ENCODE assay signal across 9 mouse cellular contexts in genomic region chr9:57547287-57547686, GRCm38 (mm10). TPM values are rescaled to one million over a fixed set of nuclear protein-coding genes. Genes with fewer than 3 reads are reported as not detected.
A peak's percentile ranks its signal among the peaks of the same experiment; 100 is the strongest.
DNase-seq lines count a peak whose midpoint lies in the region; ATAC-seq and TF ChIP-seq lines count a peak whose summit lies in the region.
"Had no signal": no experiment of that assay in that cellular context is flagged by ENCODE, and none has a peak within 500 bp of the region (broad histone marks: within the 10 kb centered on the region; RNA-seq: fewer than 3 reads in every experiment).

No protein-coding gene starts in this region.

- no peak overlapping the region for H3K4me2 ChIP-seq in intestine, embryonic 16.5 days (ENCODE audit: low read depth, low read length)
- H3K4me2 ChIP-seq in intestine, postnatal 0 days (replicated peaks; ENCODE audit: low read depth) = no peak overlapping the region

- no peaks in the 10 kb centered on the region for H3K27me3 ChIP-seq in intestine, embryonic 16.5 days (replicated peaks; ENCODE audit: control insufficient read depth, insufficient read depth, low read length)
- no peaks in the 10 kb centered on the region for H3K27me3 ChIP-seq in intestine, postnatal 0 days (replicated peaks; ENCODE audit: control insufficient read depth, insufficient read depth, low read length)

- H3K4me1 ChIP-seq in intestine, embryonic 16.5 days (ENCODE audit: control insufficient read depth, insufficient read depth, low read length) = peaks cover 31% of the 10 kb centered on the region
- H3K4me1 ChIP-seq in intestine, postnatal 0 days (replicated peaks; ENCODE audit: control insufficient read depth, insufficient read depth, low read length) = peaks cover 2% of the 10 kb centered on the region; the same call in 1 of the 2 replicates

- peak; percentile 55 to 60 for DNase-seq in cerebellum, postnatal 14 days
- DNase-seq in heart, adult 8-10 months (ENCODE audit: low spot score) = peak; percentile 65
- no peak for DNase-seq in left cerebral cortex, postnatal 4 days
- DNase-seq in thymus, postnatal 14 days = no peak
- DNase-seq: kidney, postnatal 36 days; thymus, adult 2 months had no signal

- peaks cover 22% of the 10 kb centered on the region for H3K36me3 ChIP-seq in intestine, embryonic 16.5 days (ENCODE audit: control insufficient read depth, insufficient read depth, low read length)
- peaks cover 64% of the 10 kb centered on the region for H3K36me3 ChIP-seq in intestine, postnatal 0 days (ENCODE audit: control insufficient read depth, insufficient read depth)

- no peaks in the 10 kb centered on the region for H3K9me3 ChIP-seq in intestine, embryonic 16.5 days (ENCODE audit: control insufficient read depth, low read length)
- H3K9me3 ChIP-seq in intestine, postnatal 0 days (ENCODE audit: control insufficient read depth) = no peaks in the 10 kb centered on the region

- no peak for ATAC-seq in intestine, embryonic 16.5 days
- no peak for ATAC-seq in intestine, postnatal 0 days
- ATAC-seq in megakaryocyte-erythroid progenitor cell, adult 5-6 weeks (replicated peaks; ENCODE audit: low FRiP score, low TSS enrichment, poor library complexity, severe bottlenecking) = peak; percentile 75

- 74% methylated on average over 5 of the region's 5 CpGs for WGBS in intestine, embryonic 16.5 days
- WGBS in intestine, postnatal 0 days = 51% methylated on average over 5 of the region's 5 CpGs

- H3K4me3 ChIP-seq in intestine, embryonic 16.5 days (ENCODE audit: low read length) = no peak overlapping the region
- no peak overlapping the region for H3K4me3 ChIP-seq in intestine, postnatal 0 days (ENCODE audit: low read depth, low read length)

- intact Hi-C loops in left cerebral cortex, postnatal 4 days (cut with DNase I) = no loop called here

- peak overlapping the region; percentile 45; the same call in 1 of the 2 replicates for H3K27ac ChIP-seq in intestine, embryonic 16.5 days (ENCODE audit: low read length)
- H3K27ac ChIP-seq in intestine, postnatal 0 days (ENCODE audit: low read depth, low read length) = no peak overlapping the region

- no peak for TF ChIP-seq CTCF in intestine, postnatal 0 days (IDR thresholded peaks at IDR 0.05; ENCODE audit: low read depth)

- H3K9ac ChIP-seq in intestine, embryonic 16.5 days (ENCODE audit: low read depth, low read length) = no peak overlapping the region
- no peak overlapping the region for H3K9ac ChIP-seq in intestine, postnatal 0 days (ENCODE audit: low read depth, low read length)

RNA-seq across cellular contexts. Expression of gene Mpi, which starts 5.3 kb away (rescaled TPM):
- 58.4 and 59.4 TPM in 2 replicates for polyA plus RNA-seq in intestine, embryonic 16.5 days (2015; fragmentation: Nextera tagmentation; extraction: Ambion mirVana)
- polyA plus RNA-seq in intestine, postnatal 0 days (2015; fragmentation: Nextera tagmentation; extraction: Ambion mirVana) = 22.8 and 27.5 TPM in 2 replicates
- total RNA-seq in heart, adult 8-10 months (2022) = 100 to 1,000 TPM; 127 to 162 (median 147) TPM
- total RNA-seq in megakaryocyte-erythroid progenitor cell, adult 5-6 weeks (2014; fragmentation: Nextera tagmentation) = 13.5 and 16.6 TPM in 2 replicates
- total RNA-seq in megakaryocyte-erythroid progenitor cell, adult 5-6 weeks (2017) = 6.6 and 6.7 TPM in 2 replicates
- 10 to 100 TPM; 60.3 to 62.1 TPM for total RNA-seq in left cerebral cortex, postnatal 4 days (2021)

RNA-seq across cellular contexts. Expression of gene Fam219b, which starts 10.0 kb away (rescaled TPM):
- polyA plus RNA-seq in intestine, embryonic 16.5 days (2015; fragmentation: Nextera tagmentation; extraction: Ambion mirVana) = 13.6 and 13.7 TPM in 2 replicates
- 6.9 and 7.8 TPM in 2 replicates for polyA plus RNA-seq in intestine, postnatal 0 days (2015; fragmentation: Nextera tagmentation; extraction: Ambion mirVana)
- 10 to 100 TPM in 3 of 4 experiments, 1 to 10 TPM in 1; 9.5 to 11.6 (median 10.8) TPM for total RNA-seq in heart, adult 8-10 months (2022)
- total RNA-seq in megakaryocyte-erythroid progenitor cell, adult 5-6 weeks (2014; fragmentation: Nextera tagmentation) = 12.1 and 12.7 TPM in 2 replicates
- total RNA-seq in megakaryocyte-erythroid progenitor cell, adult 5-6 weeks (2017) = 9.2 and 10.0 TPM in 2 replicates
- 10 to 100 TPM; 25.2 to 26.0 TPM for total RNA-seq in left cerebral cortex, postnatal 4 days (2021)

RNA-seq across cellular contexts. Expression of gene Scamp2, which starts 13.5 kb away (rescaled TPM):
- polyA plus RNA-seq in intestine, embryonic 16.5 days (2015; fragmentation: Nextera tagmentation; extraction: Ambion mirVana) = 95.7 and 97.2 TPM in 2 replicates
- polyA plus RNA-seq in intestine, postnatal 0 days (2015; fragmentation: Nextera tagmentation; extraction: Ambion mirVana) = 90.2 and 92.3 TPM in 2 replicates
- total RNA-seq in heart, adult 8-10 months (2022) = 10 to 100 TPM; 25.0 to 31.1 (median 25.3) TPM
- total RNA-seq in megakaryocyte-erythroid progenitor cell, adult 5-6 weeks (2014; fragmentation: Nextera tagmentation) = 21.5 and 45.2 TPM in 2 replicates
- 10.1 and 22.2 TPM in 2 replicates for total RNA-seq in megakaryocyte-erythroid progenitor cell, adult 5-6 weeks (2017)
- 10 to 100 TPM; 29.7 to 31.0 TPM for total RNA-seq in left cerebral cortex, postnatal 4 days (2021)

RNA-seq across cellular contexts. Expression of gene Cox5a, which starts 26.2 kb away (rescaled TPM):
- polyA plus RNA-seq in intestine, embryonic 16.5 days (2015; fragmentation: Nextera tagmentation; extraction: Ambion mirVana) = 980 and 987 TPM in 2 replicates
- 1,449 and 1,523 TPM in 2 replicates for polyA plus RNA-seq in intestine, postnatal 0 days (2015; fragmentation: Nextera tagmentation; extraction: Ambion mirVana)
- 1,000 to 10,000 TPM; 2,249 to 2,640 (median 2,421) TPM for total RNA-seq in heart, adult 8-10 months (2022)
- 479 and 484 TPM in 2 replicates for total RNA-seq in megakaryocyte-erythroid progenitor cell, adult 5-6 weeks (2014; fragmentation: Nextera tagmentation)
- 60.4 and 80.0 TPM in 2 replicates for total RNA-seq in megakaryocyte-erythroid progenitor cell, adult 5-6 weeks (2017)
- total RNA-seq in left cerebral cortex, postnatal 4 days (2021) = 100 to 1,000 TPM; 405 to 408 TPM

RNA-seq across cellular contexts. Expression of gene Ulk3, which starts 42.0 kb away (rescaled TPM):
- 18.0 and 19.0 TPM in 2 replicates for polyA plus RNA-seq in intestine, embryonic 16.5 days (2015; fragmentation: Nextera tagmentation; extraction: Ambion mirVana)
- polyA plus RNA-seq in intestine, postnatal 0 days (2015; fragmentation: Nextera tagmentation; extraction: Ambion mirVana) = 8.3 and 10.3 TPM in 2 replicates
- 10 to 100 TPM in 2 of 4 experiments, 1 to 10 TPM in 2; 6.9 to 11.9 (median 10.0) TPM for total RNA-seq in heart, adult 8-10 months (2022)
- 8.7 and 16.7 TPM in 2 replicates for total RNA-seq in megakaryocyte-erythroid progenitor cell, adult 5-6 weeks (2014; fragmentation: Nextera tagmentation)
- 2.6 and 3.8 TPM in 2 replicates for total RNA-seq in megakaryocyte-erythroid progenitor cell, adult 5-6 weeks (2017)
- 10 to 100 TPM; 35.2 to 38.9 TPM for total RNA-seq in left cerebral cortex, postnatal 4 days (2021)

Comparison
In these comparisons a context has a peak if more than half of its experiments do, and no peak if none do; other contexts are left out.
1. DNase-seq: peak in cerebellum, postnatal 14 days (2 of 2) and heart, adult 8-10 months (single experiment); none in left cerebral cortex, postnatal 4 days (single experiment) and thymus, postnatal 14 days (single experiment).